Mouse (Mus musculus): ENCODE measurements around the gene Kri1.

DNA sequence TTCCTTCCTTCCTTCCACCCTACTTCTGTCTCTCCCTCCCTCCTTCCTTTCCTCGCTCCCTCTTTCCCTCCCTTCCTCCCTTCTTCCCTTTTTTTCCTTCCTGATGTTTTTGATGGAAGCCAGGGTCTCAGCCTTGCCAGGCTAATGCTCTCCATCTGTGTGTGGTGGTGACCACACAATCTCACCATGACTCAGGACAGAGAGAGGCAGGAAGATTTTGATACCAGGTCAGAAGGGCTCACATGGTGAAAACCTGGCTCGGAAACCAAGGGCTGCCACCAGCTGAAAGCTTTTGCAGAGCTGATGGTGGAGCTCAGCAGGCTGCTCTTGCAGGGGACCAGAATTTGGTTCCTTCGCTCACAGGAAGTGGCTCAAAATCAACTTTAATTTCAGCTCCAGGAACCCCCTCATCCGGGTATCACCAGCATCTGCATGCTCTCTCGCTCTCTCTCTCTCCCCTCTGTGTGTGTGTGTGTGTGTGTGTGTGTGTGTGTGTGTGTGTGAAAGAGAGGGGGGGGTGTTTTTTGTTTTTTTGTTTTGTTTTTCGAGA lies 27.2 kb downstream of the Kri1 start:
- TF ChIP-seq CTCF (IDR thresholded peaks at IDR 0.05; ENCODE audit: extremely low read depth, insufficient read length, insufficient replicate concordance, low read depth, low read length) = no peak
- TF ChIP-seq POLR2A (IDR thresholded peaks at IDR 0.05; ENCODE audit: low read depth, low read length) = no peak

Measured in small intestine, adult 2 months (tissue).